Mouse (Mus musculus): Measurements from ENCODE around the gene Egr4.
A peak's percentile ranks its signal among the peaks of the same experiment; 100 is the strongest.

The Egr4 gene

DNA sequence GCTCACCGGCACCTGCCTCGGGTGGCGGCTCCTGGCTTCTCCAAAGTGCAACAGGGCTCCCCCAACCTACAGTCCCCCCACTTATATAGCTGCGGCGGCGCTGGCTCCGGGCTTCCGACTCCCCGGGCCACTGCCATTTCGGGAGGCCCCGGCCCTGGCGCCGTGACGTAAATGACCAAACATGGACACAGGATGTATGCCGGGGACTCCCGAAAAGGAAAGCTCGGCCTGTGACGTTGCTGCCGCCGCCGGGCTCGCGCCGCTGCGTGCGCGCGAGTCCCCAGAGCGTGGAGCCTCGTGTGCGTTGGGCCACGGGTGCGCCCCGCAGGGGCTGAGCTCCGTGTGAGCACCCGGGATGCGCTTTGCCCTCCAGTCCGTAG is at the start of gene Egr4:
Gene Egr4, minus strand, starts transcription at position 59 of the 380 bp plus-strand sequence.
- DNase-seq (ENCODE audit: low spot score in 2 of 2): peak; percentile 70 to 83

GRCm38 (mm10) chr6:85562374-85562773 is 49.0 kb upstream of the Egr4 start:
- DNase-seq (ENCODE audit: low spot score in 2 of 2): no peak

GRCm38 (mm10) chr6:85547642-85548041 is 34.3 kb upstream of the Egr4 start:
- DNase-seq (ENCODE audit: low spot score in 2 of 2): no peak

DNA sequence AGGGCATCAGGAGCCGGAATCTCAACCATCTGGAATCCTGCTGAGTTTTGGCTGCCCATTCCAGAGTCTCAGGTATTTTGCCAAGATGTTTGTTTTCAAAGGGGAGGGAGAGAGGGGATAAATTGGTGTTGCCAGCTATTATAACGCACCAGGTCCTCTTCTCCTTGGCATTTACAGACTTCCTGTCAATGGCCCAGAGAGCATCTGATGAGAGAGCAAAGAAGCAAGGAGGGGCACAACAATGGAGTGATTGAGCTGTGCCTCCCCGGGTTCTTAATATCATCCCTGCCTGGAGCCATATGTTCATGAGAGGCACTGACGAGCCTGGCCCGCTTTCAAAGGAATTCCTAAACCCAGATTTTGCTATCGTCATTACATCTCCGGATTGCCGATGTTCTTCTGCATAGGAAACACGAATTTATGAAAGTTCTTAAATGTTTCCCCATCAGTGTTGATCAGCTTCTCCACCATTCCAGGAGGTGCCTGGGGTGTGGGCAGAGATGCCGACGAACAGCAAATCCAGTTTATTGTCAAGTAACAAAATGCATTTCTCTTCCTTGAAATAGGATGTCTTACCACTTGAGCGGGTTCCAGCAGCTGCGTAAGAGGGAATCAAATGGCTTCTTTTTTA is 31.0 kb upstream of the Egr4 start:
- peak; percentile 8 to 12 for DNase-seq (ENCODE audit: low spot score in 2 of 2)

- DNase-seq (ENCODE audit: low spot score in 2 of 2): no peak
Measured at GRCm38 (mm10) chr6:85543351-85544175, 30.2 kb upstream of the Egr4 start.

DNA sequence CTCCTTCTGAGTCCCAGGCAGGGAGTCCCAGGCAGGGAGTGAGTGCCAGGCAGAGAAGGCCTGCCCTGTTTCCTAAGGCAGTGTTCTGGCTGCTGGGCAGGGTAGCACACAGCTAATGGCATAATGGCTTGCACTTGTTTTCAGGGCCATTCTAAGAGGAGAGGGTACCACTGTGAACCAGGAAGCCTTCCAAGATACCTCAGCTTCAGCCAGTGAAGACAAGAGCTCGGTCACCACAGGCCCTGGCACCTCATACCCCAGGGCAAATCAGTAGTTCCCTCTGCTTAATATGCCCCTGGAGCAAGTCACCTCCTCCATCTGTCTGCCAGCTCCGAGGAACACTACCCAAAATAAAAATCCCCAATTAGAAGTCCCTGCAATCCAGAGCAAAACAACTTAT is 9.4 kb upstream of the Egr4 start:
- no peak for DNase-seq (ENCODE audit: low spot score in 2 of 2)

DNA sequence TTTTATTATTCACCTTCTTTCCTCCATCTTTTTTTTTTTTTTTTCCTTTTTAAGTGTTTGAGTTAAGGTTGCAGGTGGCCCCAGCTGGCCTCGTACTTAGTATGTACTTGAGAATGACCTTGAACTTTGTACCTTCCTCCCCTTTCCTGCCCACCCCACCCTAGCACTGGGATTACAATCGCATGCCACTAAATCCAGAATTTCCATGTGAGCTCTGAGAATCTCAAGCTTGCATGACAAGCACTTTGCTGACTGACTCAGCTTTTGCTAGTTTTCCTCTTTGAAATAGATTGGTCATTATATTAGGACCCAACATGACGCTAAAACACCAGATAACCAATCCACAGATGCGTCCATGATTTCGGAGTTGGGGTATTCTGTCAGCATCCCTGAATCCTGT is 8.6 kb upstream of the Egr4 start:
- DNase-seq (ENCODE audit: low spot score in 2 of 2): no peak

- DNase-seq (ENCODE audit: low spot score in 2 of 2): peak; percentile 9 to 12
Measured at GRCm38 (mm10) chr6:85518091-85518693, 4.8 kb upstream of the Egr4 start.

DNA sequence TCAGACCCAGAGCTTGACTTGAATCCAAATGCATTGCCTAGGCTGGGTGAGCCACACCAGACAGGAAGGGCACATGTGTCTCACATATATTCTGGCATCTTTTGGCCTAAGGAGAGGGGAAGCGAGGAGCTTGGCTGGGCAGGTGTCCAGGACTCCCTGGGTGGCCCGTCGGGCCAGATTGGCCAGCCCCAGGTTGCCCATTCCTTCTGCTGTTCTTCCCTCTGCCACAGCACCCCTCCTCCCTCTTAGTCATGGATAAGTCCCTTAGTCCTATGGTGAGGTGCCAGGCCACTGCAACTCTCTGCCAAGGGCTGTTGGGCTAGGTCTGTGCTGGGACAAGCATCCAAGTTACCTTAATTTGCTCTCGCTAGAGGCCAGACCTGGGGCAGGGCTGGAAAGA is 2.6 kb upstream of the Egr4 start:
- no peak for DNase-seq (ENCODE audit: low spot score in 2 of 2)

GRCm38 (mm10) chr6:85512577-85513530 is 535 bp downstream of the Egr4 start:
- no peak for DNase-seq (ENCODE audit: low spot score in 2 of 2)

DNA sequence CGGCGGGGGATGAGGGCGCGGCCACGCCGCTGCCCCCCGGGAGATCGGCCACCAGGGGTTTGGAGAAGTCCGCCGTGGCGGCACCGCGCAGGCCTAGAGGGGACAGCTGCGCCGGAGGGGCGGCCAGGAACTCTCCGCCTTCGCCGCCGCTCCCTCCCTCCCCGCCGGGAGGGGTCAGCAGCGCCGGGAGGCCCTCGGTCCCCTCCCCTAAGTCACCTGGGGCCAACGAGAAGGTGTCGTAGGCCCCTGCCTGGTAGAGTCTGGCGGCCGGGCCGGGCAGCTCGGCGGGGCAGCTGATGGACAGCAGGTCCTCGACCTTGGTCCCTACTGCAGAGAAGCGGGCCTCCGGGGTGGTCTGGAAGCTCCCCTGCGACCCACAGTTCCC is 1.3 kb downstream of the Egr4 start:
- DNase-seq (ENCODE audit: low spot score in 2 of 2): no peak

DNA sequence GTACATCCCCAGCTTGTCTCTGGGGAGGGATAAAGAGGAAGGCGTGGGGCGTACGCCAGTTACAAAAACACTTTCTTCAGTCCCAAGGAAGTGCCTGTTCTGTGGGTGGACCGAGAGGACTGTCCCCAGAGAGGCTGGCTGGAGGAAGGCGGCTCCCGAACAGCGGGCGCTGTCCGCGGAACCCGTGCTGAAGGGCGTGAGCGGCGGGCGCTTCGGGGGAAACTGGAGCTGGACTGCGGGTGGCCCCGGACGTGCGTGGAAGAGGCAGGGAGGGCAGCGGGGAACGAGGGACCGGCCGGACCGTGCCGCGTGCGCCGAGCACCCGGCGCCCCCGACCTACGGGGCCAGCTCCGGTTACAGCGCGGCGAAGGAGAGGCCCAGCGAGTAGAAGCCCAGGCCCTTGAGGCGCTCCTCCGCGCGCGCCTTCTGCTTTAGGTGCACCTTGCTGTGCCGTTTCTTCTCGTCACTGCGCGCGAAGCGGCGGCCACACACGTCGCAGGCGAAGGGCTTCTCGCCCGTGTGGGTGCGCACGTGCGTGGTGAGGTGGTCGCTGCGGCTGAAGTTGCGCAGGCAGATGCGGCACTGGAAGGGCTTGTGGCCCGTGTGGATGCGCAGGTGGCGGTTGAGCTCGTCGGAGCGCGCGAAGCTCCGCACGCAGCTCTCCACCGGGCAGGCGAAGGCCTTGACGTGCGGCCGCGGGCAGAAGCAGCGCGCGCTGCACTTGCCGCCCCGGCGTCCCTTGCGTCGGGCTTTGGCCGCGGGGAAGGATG is 1.9 kb downstream of the Egr4 start:
- DNase-seq (ENCODE audit: low spot score in 2 of 2): peak in 1 of 2 experiments; percentile 39

DNA sequence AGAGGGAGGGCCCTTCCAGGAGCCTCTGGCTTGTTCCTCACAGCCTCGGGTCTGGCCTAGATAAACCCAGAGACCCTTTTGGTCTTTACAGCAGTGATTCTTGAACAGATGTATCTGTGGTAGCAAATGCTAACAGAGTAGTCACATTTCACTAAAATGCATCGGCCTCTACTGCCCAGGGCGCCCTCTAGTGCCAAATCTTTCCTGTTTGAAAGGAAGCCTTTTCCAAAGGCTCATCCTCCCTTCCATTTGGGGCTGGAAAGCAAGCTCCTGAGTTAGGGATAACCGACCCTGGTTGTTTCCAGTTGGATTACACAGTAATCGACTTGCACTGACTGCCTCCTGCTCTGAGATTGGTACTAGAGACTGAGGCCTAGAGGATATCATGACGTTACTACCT is 2.9 kb downstream of the Egr4 start:
- peak; percentile 70 to 71 for DNase-seq (ENCODE audit: low spot score in 2 of 2)

DNA sequence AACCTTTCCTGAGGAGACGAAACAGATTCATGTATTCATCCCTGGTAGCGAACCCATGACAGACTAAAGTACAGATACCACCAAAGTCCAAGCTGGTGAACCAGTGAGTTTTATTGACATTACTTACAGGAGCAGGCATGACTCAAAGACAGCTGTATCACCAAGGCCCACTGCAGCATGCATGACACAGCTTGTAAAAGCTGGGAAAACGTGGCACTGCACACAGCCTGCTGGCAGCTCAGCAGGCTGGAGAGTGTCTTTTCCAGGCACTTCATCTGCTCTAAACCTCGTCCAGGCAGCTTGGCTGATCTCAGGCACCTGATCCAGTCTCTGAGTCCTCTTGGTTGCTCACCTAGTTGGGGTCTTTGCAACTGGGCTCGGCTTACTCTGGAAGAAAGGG is 4.8 kb downstream of the Egr4 start:
- no peak for DNase-seq (ENCODE audit: low spot score in 2 of 2)

DNA sequence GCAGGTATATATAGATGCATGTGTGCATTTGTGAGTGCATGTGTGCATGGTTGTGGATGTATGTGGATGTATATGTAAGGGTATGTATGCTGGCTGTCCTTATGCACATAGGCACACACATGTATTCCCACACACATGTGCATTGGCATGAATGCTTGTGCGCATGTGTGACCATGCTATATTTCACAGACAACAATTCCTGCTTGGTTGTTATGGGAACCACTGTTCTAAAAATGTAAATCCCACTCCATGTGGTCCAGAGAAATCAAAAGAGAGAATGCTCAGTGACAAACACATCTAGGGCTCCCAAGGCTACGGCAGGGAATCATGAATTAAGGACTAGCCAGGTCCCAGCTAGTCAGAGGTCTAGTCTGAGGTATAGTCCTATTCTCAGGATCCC is 8.5 kb downstream of the Egr4 start:
- no peak for DNase-seq (ENCODE audit: low spot score in 2 of 2)

GRCm38 (mm10) chr6:85502911-85503250 is 10.5 kb downstream of the Egr4 start, which contains the start of gene Fbxo41:
Gene Fbxo41 (minus strand): TSS chr6:85502994.
- peak in 1 of 2 experiments; percentile 47 for DNase-seq (ENCODE audit: low spot score in 2 of 2)

GRCm38 (mm10) chr6:85502103-85502910 is 11.1 kb downstream of the Egr4 start:
- no peak for DNase-seq (ENCODE audit: low spot score in 2 of 2)

DNA sequence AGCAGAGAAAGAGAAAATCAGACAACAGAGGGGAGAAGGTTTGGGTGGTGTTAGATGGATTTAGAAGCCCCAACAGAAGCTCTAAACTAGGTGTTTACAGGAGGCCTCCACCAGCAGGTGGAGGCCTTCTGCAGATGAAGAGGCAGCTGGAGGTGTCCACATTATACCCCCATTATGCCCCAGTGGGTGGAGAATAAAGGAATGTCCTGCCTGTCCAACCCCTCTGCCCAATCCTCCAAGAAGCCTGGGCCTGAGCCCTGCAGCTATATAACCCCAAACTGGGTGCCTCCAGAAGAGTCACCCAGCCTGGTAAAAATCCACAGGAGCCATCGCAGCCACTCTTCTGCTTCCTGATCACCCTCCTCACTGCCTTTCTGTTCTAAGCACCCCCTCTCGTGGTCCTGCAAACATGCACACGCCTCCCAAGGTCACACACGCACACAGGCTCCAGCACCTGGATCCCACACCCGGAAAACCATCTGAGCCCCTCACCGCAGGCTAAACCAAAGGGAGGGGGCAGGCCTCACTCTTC is 11.8 kb downstream of the Egr4 start:
- DNase-seq (ENCODE audit: low spot score in 2 of 2): no peak

DNA sequence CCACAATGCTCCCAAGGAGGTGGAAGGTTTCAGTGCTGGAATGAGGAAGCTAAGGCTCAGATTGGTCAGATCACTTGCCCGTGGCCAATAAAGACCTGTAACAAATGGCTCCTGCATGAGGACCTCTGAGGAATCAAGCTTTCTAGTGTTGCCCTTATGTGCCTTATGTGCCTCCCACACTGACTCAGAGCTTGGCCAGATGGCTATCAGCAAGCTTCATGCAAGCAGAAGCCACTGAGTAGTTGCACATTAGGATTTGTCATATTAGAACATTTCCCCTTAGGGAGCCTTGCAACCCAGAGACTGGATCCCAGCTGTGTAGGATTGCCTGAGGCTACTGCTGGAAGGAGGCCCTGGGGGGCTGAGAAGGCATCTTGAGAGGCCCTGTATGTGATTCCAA is 13.0 kb downstream of the Egr4 start:
- no peak for DNase-seq (ENCODE audit: low spot score in 2 of 2)

DNA sequence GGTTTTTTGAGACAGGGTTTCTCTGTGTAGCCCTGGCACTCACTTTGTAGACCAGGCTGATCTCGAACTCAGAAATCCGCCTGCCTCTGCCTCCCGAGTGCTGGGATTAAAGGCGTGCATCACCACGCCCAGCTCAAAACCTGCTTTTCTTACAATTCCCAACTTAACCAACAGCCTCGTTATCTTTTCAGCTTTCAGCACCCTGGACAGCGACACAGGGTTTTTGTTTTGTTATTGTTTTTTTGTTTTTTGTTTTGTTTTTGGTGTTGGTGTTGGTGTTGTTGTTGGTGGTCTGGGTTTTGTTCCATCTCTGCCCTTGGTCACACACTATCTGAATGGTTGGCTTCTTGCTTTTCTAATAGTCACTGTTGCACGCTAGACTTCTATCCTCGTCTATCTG is 15.2 kb downstream of the Egr4 start:
- DNase-seq (ENCODE audit: low spot score in 2 of 2): no peak

Measured in frontal cortex, postnatal 25 days (tissue).